Mouse (Mus musculus): ENCODE measurements around the gene Pik3r2. TPM values are rescaled to one million over a fixed set of nuclear protein-coding genes. Genes with fewer than 3 reads are reported as not detected.

The Pik3r2 gene
- total and polyA plus RNA-seq, 3 experiments, result 23.7 to 37.8 TPM; not detected in 1

DNA sequence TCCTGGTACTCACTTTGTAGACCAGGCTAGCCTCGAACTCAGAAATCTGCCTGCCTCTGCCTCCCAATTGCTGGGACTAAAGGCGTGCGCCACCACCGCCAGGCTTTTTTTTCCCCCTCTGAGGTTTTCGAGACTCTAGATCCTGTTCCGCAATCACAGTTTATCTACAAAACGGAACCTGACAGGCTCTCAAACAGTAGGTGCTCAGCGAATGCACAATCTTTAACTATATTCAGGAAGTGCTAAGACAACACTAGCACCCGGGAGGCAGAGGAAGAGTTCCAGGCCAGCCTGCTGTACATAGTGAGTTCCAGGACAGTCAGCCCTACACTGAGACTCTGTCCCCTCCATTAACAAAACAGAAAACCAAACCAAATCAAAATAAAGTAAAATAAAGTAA lies 11.2 kb downstream of the Pik3r2 start (continued):
- TF ChIP-seq TBP (IDR thresholded peaks at IDR 0.05; ENCODE audit: low read depth, low read length), result peak; percentile 57; the same call in 1 of the 2 replicates
- TF ChIP-seq CHD1 (IDR thresholded peaks at IDR 0.05; ENCODE audit: low read depth, low read length), result no peak
- TF ChIP-seq MAZ (IDR thresholded peaks at IDR 0.05; ENCODE audit: low read depth, low read length), result no peak
- no peak for TF ChIP-seq NELFE (IDR thresholded peaks at IDR 0.05; ENCODE audit: low read depth, low read length)
- TF ChIP-seq HCFC1 (IDR thresholded peaks at IDR 0.05; ENCODE audit: low read depth, low read length), result no peak
- peak; percentile 34 for TF ChIP-seq SIN3A (IDR thresholded peaks at IDR 0.05; ENCODE audit: low read length)
- no peak for TF ChIP-seq MYC (IDR thresholded peaks at IDR 0.05; ENCODE audit: low read depth, low read length)
- TF ChIP-seq CTCF (IDR thresholded peaks at IDR 0.05 in 2 of 3, conservative IDR thresholded peaks at IDR 0.05 in 1 of 3; ENCODE audit: control insufficient read depth in 1 of 3, insufficient read depth in 1 of 3, low read depth in 2 of 3, low read length in 3 of 3, poor library complexity in 1 of 3, severe bottlenecking in 1 of 3), result no peak
- no peak for TF ChIP-seq KAT2A (conservative IDR thresholded peaks at IDR 0.05; ENCODE audit: low read depth, low read length)
- no peak for TF ChIP-seq USF2 (IDR thresholded peaks at IDR 0.05; ENCODE audit: borderline replicate concordance in 1 of 2, insufficient read depth in 1 of 2, low read depth in 1 of 2, low read length in 2 of 2)
- TF ChIP-seq MAX (IDR thresholded peaks at IDR 0.05; ENCODE audit: low read length), result no peak
- TF ChIP-seq GATA1 (IDR thresholded peaks at IDR 0.05; ENCODE audit: low read depth, low read length), result peak; percentile 48; the same call in 1 of the 2 replicates
- 0 out of 2 replicates have a peak, but pooled peaks have one; percentile 6 for TF ChIP-seq TCF12 (IDR thresholded peaks at IDR 0.05; ENCODE audit: low read depth, low read length)
- TF ChIP-seq TAL1 (IDR thresholded peaks at IDR 0.05; ENCODE audit: low read length), result no peak
- peak in 1 of 2 experiments; percentile 28; a peak in 1 of 4 replicates for TF ChIP-seq EP300 (IDR thresholded peaks at IDR 0.05; ENCODE audit: low read depth in 1 of 2, low read length in 2 of 2)
- no peak for TF ChIP-seq ZC3H11A (IDR thresholded peaks at IDR 0.05; ENCODE audit: low read depth, low read length)
- TF ChIP-seq MYB (IDR thresholded peaks at IDR 0.05; ENCODE audit: low read depth, low read length), result no peak
- TF ChIP-seq ZKSCAN1 (IDR thresholded peaks at IDR 0.05; ENCODE audit: low read depth, low read length), result no peak
- no peak for TF ChIP-seq MEF2A (IDR thresholded peaks at IDR 0.05; ENCODE audit: extremely low read depth, insufficient replicate concordance, low read depth, low read length, poor library complexity, severe bottlenecking)
- no peak for TF ChIP-seq POLR2AphosphoS2 (IDR thresholded peaks at IDR 0.05; ENCODE audit: low read length)

- H3K4me3 ChIP-seq (ENCODE audit: control insufficient read depth in 1 of 2, insufficient read depth in 1 of 2, low read depth in 2 of 2, low read length in 2 of 2), result no peak overlapping the region
- H3K27ac ChIP-seq (ENCODE audit: control insufficient read depth, low read depth, low read length), result peak overlapping the region; percentile 45
- peaks cover 0 to 23% of the 10 kb centered on the region in 2 experiments; a peak in 2 of 4 replicates for H3K36me3 ChIP-seq (ENCODE audit: control insufficient read depth in 1 of 2, insufficient read depth in 2 of 2, low read length in 2 of 2)
- H3K79me2 ChIP-seq (ENCODE audit: control insufficient read depth, insufficient read depth, low read length, poor library complexity), result peaks cover 9% of the 10 kb centered on the region
- no peak for DNase-seq (ENCODE audit: low read depth, low spot score)
- TF ChIP-seq CTCF (IDR thresholded peaks at IDR 0.05 in 2 of 3, conservative IDR thresholded peaks at IDR 0.05 in 1 of 3; ENCODE audit: control insufficient read depth in 1 of 3, insufficient read depth in 1 of 3, low read depth in 2 of 3, low read length in 3 of 3, poor library complexity in 1 of 3, severe bottlenecking in 1 of 3), result no peak
- no peak for TF ChIP-seq ETS1 (IDR thresholded peaks at IDR 0.05; ENCODE audit: low read depth, low read length)
- TF ChIP-seq USF2 (IDR thresholded peaks at IDR 0.05; ENCODE audit: borderline replicate concordance in 1 of 2, insufficient read depth in 1 of 2, low read depth in 1 of 2, low read length in 2 of 2), result no peak
- no peak for TF ChIP-seq NRF1 (IDR thresholded peaks at IDR 0.05; ENCODE audit: insufficient read depth, low read depth, low read length, poor library complexity, severe bottlenecking)
- TF ChIP-seq MEF2A (IDR thresholded peaks at IDR 0.05; ENCODE audit: extremely low read depth, insufficient replicate concordance, low read depth, low read length, poor library complexity, severe bottlenecking), result no peak
- TF ChIP-seq RAD21 (IDR thresholded peaks at IDR 0.05; ENCODE audit: low read depth, low read length), result no peak
- no peak for TF ChIP-seq RCOR1 (IDR thresholded peaks at IDR 0.05; ENCODE audit: low read depth, low read length)
- no peak for TF ChIP-seq E2F4 (IDR thresholded peaks at IDR 0.05; ENCODE audit: borderline replicate concordance, low read depth, low read length)
- no peak for TF ChIP-seq POLR2AphosphoS2 (IDR thresholded peaks at IDR 0.05; ENCODE audit: low read length)
- TF ChIP-seq MYB (IDR thresholded peaks at IDR 0.05; ENCODE audit: low read depth, low read length), result no peak
- TF ChIP-seq ELF1 (IDR thresholded peaks at IDR 0.05; ENCODE audit: low read depth, low read length), result no peak
- no peak for TF ChIP-seq USF1 (IDR thresholded peaks at IDR 0.05; ENCODE audit: low read depth, low read length)
- TF ChIP-seq SIN3A (IDR thresholded peaks at IDR 0.05; ENCODE audit: low read length), result no peak
- TF ChIP-seq CHD2 (IDR thresholded peaks at IDR 0.05; ENCODE audit: low read length), result no peak
- no peak for TF ChIP-seq ZC3H11A (IDR thresholded peaks at IDR 0.05; ENCODE audit: low read depth, low read length)
- peaks cover 12 to 29% of the 10 kb centered on the region in 2 experiments for H3K4me1 ChIP-seq (ENCODE audit: control insufficient read depth in 1 of 2, insufficient read depth in 2 of 2, low read length in 2 of 2)
- no peaks in the 10 kb centered on the region for H3K9me3 ChIP-seq (replicated peaks; ENCODE audit: insufficient read depth, low read length)
- H3K27me3 ChIP-seq (ENCODE audit: control insufficient read depth in 1 of 2, insufficient read depth in 2 of 2, low read length in 2 of 2), result no peaks in the 10 kb centered on the region
- H3K9ac ChIP-seq (ENCODE audit: control insufficient read depth, low read depth, low read length, poor library complexity, severe bottlenecking), result no peak overlapping the region
These were observed 11.8 kb downstream of the Pik3r2 start for GRCm38 (mm10) chr8:70764676-70765075.
